Mouse (Mus musculus): Measurements from ENCODE around the gene Cep68.
"Not testable (repeated sequence)": the region's sequence is repeated elsewhere in the genome, so short reads cannot be mapped to it uniquely, and the experiment has no call there.

The Cep68 gene

DNA sequence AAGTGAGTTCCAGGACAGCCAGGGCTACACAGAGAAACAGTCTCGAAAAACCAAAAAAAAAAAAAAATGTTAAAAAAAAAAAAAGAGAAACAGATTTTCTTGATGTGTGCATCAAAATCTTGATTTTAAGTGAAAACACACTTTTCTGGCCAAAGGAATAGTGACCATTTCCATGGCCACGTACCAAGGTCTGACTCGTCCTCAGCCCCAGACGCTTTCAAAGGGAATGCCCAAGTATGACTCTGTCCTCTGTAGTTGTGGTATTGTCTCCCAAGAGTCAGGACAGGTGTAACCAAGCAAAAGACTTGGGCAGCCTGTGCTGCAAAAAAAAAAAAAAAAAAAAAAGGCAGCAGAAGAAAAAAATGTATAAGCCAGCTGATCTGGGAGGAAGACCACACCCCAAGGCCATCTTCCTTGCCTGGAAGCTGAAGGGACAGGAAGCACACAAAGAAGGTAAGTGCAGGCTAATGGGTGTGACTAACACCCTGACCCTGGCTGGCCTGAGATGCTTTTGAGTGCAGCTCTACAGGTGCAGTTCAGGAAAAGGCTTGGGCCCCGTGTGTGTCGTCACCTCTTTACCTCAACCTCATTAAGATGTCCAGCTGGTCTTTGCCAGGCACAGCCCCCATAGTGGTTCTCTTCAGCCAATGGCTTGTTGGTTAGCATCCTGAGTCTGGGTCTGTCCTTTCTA is 6.7 kb downstream of the Cep68 start:
- no peak for DNase-seq (ENCODE audit: low spot score)

DNA sequence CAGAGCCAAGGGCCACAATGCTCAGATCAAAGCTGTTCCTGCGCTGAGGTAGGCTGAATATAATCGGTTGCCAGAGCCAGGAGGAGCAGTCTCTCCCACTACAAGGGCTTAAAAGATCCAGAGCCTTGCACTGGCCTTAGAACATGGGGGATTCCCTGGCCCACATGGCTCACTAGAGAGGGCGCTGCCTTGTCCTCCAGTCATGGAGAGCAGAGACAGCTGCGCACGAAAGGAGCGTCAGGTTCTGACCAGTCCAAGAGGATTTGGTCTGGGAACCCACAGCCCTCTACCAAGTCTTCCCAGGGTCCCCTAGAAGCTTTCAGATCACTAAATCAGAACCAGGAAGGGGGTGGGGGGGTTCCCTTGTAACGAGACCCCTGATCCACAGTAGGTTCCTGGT is 7.9 kb downstream of the Cep68 start:
- no peak for DNase-seq (ENCODE audit: low spot score)

DNA sequence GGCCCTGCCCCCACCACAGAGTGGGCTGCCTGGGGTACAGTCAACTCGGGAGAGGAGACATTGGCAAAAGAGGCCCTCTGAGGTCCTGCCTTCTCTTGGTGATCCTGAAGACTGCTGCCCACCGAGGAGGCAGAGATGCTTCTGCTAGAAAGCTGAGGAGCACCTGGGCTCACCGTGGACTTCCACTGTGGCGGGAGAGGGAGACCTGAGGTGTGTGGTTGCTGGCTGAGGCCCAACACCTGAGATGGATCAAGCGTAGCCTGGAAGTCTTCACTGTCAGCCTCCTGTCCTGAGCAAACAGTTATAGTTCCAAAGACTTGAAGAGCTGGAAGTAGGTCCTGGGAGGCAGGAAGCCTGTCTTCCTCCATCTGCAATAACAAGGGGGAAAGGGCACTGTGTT is 8.9 kb downstream of the Cep68 start:
- DNase-seq (ENCODE audit: low spot score) = no peak

DNA sequence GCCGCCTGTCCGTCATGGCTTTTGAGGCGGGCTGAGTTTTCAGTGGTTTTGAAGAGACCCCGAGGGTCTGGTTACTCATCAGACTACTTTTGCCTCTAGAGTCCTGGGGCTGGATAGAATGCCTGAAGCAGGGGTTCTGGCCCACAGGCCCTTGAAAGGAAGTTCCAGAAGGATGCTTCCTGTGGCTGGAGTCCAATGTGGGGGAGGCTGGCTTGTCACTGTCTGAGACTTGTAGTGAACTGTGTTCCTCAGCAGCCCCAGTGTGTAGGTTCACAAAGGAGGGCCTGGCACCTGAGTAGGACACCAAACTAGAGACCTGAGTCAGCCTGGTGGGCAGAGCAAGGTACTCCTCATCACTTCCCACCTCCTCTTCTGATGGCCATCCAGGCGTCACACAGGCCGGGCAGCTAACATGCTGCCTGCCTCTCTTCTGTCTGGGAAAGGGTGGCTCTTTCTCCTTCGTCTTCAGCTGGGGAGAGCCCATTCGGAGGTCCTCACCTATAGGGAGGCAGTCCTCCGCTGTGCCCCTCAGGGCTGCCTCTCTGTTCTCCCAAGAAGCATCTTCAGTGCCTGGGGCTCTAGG is 9.9 kb downstream of the Cep68 start:
- no peak for DNase-seq (ENCODE audit: low spot score)

DNA sequence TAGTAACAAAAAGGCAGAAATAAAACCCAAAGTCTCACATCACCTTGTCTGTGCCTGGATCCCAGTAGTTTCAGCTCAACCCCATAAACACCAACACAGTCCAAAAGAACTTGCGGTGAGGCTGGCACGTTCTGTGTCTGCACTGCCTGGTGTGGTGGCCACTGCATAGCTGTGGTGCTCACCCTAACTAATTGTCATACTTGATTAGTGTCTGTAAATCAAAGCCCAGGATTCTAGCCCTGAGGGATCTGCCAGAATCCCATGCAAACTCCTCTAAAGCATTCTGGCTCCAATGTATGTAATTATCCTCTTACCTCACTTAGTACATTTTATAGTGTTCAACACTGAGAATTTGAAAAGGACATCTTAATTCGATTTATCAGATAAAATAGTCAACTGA is 11.3 kb downstream of the Cep68 start:
- no peak for DNase-seq (ENCODE audit: low spot score)

DNA sequence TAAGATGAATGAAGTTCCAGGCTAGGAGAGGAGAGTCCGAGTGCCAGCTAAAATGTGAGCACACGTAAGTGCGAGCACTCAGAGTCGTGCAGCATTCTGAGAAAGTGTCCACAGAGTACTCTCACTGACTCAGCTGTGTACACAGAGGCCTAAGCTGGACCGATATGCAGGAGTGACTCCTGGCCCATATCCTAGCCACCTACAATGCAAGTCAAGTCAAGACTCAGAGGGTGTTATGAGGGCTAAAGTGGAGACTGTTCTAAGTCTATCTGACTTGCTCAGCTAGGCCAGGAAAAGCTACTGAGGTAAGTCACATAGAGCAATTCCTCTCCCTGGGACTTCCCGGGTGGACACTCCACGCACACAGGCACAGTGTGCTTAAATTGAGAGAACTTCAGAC is 12.2 kb downstream of the Cep68 start:
- no peak for DNase-seq (ENCODE audit: low spot score)

DNA sequence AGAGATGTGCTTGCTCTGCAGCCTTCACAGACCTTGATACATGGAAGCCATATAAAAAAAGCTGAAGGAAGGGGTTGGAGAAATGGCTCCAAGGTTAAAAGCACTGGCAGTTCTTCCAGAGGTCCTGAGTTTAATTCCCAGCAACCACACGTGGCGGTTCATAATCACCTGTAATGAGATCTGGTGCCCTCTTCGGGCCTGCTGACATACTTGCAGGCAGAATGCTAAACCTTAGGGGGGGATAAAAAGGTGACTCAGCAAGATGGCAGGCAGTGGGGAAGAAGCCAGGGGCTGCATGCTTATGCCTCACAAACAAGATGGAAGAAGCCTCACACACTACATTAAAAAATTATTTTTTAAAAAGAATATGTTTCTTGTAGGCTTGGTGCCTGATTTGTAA is 15.0 kb downstream of the Cep68 start:
- no peak for DNase-seq (ENCODE audit: low spot score)

DNA sequence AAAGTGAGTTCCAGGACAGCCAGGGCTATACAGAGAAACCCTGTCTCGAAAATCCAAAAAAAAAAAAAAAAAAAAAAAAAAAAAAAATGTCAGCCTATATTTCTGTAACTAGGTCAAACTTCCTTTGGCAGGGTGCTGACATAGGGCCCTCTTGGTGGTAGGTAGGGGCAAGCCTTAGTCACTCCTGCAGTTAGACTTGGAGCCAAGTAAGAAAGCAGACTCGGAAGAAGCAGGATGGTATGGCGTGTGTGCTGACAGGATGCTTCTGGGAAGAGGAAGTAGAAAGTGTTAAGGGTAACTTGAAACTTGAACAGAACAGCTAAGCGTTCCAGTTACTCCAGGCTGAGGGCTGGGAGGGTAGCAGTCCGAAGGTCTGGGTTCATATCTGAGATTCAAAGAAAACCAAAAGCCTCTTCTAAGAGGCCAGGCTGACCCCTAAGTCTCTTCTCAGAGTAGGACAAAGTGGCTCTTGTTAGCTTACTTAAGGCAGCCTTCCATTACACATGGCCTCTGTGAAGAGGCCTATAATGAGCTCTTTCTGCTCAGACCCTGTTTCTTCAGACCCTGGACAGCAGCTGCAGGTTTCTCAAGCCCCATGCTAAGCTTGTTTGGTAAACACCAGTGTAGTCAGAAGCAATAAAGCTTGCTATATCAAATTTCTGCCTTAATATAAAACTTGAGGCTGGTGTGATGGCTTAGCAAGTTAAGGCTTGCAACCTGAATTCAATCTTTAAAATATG is 17.0 kb downstream of the Cep68 start:
- no peak for DNase-seq (ENCODE audit: low spot score)

DNA sequence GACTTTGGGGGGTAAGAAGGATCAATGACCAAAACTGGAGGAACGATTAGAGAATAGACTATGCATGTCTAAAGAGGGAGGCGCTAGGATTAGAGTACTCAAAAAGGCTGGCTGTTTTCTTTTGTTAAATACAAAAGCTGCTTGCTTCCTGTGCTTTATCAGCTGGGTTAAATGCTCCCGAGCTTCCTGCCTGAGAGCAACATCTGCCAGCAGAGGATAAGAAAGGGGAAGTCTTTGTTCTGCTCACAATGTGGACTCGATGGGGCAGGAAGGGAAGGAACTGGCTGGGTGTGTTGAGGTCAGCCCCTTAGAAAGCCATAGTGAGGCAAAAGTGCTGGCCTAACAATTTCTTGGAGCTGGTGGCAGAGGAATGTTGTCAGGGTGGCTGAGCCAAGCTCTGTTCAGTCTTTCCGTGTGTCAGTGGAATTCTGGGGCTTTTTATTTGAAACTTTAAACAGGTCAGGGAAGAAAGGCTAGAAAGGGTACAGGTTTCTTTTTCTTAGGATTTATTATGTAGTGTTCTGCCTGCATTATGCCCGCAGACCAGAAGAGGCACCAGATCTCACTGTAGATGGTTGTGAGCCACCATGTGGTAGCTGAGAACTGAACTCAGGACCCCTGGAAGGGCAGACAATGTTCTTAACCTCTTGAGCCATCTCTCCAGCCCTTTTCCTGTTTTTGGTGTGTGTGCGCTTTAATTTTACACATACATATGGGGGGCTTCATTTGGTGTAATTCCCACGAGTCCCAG is 17.9 kb downstream of the Cep68 start:
- DNase-seq (ENCODE audit: low spot score) = no peak

DNA sequence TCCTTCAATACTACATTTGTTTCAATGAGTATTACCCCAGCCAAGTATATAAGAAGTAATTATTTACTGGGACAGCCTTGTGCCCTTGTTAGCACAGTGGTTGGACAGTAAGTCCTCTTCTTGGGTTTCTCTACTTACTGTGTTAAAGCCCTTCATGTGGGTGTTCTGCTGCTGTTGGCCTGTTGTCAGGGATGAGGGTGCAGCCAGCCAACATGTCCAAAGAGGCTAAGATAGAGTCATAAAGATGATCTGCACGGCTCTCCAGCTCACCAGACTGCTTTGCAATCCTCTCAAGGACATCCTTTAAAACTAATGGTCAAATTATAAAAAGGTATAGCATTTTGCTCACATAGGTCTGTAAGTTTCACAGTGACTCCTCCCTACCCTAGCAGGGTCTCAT is 18.9 kb downstream of the Cep68 start:
- DNase-seq (ENCODE audit: low spot score) = no peak

DNA sequence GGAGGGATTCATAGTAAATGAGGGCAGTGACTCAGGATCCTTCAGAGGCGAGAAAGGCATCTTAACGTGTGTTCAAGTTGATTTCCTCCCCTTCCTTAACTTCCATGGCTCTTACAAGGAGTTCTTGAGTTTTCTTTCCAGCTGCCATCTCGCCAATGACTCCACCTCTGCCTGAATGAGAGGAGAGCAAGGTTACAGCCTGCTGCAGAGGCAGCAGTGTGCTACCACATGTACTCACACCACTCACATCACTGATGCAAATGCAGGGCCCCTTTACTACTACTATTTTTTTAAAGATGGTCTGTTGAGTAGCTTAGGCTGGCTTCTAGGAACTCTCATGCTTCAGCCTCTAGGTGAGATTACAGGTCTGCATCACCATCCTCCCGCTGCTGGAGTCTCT is 19.9 kb downstream of the Cep68 start:
- no peak for DNase-seq (ENCODE audit: low spot score)

DNA sequence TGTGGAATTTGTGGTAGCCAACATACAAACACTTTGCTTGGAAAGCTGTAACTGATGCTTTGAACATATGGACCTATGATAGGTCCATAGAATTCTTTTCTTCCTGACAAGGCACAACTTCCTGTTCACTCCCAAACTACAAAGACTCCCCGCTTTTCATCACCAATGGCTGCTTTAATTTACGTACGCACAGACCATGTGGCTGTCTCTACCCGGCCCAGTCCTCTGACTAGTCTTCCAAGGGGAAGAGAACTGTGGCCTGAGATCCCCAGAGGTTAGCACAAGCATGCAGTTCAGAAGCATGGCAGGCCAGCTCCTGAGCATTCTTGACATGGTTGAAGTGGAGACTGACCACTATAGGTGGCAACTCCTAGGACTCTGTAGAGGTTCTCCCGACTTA is 20.6 kb downstream of the Cep68 start:
- no peak for DNase-seq (ENCODE audit: low spot score)

DNA sequence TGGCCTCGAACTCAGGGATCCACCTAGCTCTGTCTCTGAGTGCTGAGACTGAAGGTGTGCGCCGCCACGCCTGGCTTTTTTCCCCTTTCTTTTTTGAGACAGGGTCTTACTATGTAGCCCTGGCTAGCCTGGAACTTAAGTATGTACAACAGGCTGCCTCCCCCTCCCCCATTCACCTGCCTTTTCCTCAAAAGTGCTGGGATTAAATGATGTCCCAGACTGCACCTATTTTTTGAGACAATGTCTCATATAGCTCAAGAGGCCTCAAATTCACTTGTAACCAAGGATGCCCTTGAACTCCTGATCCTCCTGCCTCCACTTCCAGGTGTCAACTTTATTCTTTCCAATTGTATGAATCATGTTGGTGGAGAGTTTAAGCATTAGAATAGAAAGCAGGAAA is 23.3 kb downstream of the Cep68 start:
- no peak for DNase-seq (ENCODE audit: low spot score)

DNA sequence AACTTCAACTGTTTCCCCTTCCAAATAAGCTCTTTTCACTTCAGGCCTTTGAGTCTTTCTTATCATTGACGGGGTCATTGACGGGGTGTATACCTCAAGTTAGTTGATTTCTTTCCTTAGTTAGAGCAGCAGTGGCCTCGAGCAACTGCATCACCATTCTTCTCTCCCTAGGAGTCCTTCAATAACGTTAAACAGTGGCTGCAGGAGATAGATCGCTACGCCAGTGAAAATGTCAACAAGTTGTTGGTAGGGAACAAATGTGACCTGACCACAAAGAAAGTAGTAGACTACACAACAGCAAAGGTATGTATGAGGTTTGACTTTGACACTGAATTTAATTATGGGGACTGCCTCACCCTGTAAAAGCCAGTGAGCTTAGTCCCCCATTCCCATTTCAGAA is 25.0 kb downstream of the Cep68 start:
- DNase-seq (ENCODE audit: low spot score) = no peak

DNA sequence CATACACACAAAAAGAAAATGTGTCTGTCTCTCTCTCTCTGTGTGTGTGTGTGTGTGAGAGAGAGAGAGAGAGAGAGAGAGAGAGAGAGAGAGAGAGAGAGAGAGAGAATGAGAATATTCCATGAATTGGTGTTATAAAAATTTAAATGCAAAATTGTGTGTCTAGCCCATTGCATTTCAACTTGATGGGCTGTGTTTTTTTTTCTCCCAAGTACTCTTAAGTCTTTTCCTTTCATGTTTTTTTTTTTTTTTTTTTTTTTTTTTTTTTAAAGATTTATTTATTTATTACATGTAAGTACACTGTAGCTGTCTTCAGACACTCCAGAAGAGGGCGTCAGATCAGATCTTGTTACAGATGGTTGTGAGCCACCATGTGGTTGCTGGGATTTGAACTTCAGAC is 27.6 kb downstream of the Cep68 start:
- DNase-seq (ENCODE audit: low spot score) = not testable (repeated sequence)

DNA sequence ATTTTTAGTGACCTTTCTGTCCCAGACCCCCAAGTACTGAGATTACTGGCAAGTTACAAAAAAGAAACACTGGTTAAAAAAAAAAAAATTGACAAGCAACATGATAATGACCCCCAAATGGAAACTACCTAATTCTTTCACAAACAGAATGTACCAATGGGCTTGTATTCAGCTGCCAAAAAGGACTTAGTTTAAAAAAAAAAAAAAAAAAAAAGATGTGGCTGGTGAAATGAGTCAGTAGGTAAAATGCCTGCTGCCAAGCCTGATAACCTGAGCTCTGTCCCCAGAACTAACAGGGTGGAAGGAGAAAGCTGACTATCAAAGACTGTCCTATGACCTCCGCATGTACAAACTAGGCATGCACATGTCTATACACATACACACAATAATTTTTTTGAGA is 32.0 kb downstream of the Cep68 start:
- no peak for DNase-seq (ENCODE audit: low spot score)

DNA sequence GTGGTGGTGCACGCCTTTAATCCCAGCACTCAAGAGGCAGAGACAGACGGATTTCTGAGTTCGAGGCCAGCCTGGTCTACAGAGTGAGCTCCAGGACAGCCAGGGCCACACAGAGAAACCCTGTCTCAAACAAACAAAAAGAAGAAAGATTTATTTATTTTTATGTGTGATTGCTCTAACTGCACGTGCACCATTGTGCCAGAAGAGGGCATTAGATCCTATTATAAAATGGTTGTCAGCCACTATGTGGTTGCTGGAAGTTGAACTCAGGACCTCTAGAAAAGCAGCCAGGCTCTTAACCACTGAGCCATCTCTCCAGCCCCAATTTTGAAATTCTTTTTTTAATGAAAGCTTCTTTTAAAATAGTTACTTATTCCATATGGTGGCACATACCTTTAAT is 32.8 kb downstream of the Cep68 start:
- DNase-seq (ENCODE audit: low spot score) = no peak

DNA sequence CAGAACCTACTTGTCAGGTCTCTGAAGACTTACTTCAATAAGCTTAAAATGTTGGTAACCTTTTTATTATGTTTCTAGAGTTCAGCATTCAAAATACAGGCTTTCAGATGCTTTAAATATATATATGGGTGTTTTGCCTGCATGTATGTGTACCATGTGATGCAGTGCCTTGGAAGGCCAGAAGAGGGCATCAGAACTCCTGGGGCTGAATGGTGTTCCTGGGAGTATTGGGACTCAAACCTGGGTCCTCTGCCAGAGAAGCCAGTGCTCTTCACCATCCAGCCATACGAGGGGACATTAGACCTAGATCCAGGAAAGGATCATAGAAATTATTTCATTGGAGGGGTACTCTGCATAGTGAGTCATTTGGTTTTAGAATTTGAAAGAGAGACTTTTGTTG is 34.5 kb downstream of the Cep68 start:
- no peak for DNase-seq (ENCODE audit: low spot score)

DNA sequence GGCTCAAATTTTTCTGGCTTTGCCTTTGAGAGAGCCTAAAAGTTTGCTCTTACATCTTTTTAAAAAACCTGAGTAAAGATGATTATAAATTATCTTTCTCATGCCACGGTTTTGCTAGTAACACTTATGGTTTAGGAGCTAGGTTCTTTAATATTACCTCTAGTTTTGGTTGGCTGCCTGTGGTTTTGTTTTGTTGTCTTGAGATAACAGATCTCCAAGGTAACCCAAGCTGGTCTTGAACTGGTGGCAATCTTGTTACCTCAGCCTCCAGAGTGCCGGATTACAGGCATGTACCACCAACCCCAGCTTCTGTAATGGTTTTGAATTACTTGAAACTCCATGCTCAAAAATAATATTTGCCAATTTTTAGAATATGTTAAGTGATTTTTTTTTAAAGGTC is 37.4 kb downstream of the Cep68 start:
- no peak for DNase-seq (ENCODE audit: low spot score)

DNA sequence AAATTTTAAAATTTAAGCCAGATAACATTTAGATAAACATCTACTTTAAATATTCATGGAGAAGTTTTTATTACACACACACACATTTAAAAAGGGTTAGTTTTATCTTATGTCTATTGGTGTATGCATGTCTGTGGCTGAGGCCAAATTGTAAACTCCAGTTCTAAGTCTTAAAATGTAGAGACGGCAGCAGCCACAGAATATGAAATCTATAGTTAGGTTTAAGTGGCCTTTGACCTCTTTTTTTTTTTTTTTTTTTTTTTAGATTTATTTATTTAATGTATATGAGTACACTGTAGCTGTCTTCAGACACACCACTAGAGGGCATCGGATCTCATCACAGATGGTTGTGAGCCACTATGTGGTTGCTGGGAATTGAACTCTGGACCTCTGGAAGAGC is 41.6 kb downstream of the Cep68 start:
- no peak for DNase-seq (ENCODE audit: low spot score)

DNA sequence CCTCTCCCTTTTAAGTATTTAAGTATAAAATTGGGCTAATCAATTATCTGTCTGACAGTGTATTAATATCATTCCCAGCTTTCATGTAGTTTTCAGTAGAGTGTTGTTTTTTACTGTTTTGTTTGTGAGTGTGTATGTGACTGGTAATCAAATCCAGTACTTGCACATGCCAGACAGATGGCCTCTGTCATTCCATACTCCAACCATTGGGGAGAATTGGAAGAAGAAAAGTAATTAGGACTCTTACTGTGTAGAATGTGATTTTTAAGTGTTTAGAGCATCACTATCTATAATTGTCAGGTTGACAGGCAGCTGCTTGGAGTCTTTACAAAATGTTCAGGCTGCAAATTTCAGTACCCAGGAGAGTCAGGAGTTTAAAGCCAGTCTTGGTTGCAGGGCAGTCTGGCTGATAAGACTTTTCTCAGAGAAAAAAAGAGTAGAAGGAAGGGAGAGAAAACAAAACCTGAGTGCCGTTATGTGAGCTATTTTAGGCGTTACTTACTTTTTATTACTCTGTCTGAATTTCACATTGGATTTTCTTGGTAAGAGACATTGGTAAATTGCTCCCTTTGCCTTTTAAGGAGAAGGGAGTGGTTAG is 42.5 kb downstream of the Cep68 start:
- DNase-seq (ENCODE audit: low spot score) = no peak

DNA sequence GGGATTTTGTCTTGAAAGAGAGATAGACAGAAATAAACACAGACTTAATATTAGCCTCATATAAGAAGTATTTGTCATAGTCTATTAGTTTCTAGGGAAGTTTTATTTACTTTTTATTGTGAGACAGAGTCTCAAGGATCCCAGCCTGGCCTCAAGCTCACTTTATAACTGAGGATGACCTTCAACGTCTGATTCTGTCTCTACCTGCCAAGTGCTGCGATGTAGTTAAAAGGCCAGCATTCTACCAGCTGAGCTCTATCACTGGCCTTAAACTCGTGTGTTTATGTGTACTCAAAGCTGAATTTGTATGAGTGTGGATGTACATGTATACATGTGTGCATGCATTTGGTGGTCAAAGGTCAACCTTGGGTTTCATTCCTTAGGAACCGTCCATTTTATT is 43.7 kb downstream of the Cep68 start:
- no peak for DNase-seq (ENCODE audit: low spot score)

All from ovary, postnatal 36 days (tissue).